Mouse (Mus musculus): Measurements from ENCODE around the gene Gm12845.
"Not testable (repeated sequence)": the region's sequence is repeated elsewhere in the genome, so short reads cannot be mapped to it uniquely, and the experiment has no call there.

Gm12845 gene

DNA sequence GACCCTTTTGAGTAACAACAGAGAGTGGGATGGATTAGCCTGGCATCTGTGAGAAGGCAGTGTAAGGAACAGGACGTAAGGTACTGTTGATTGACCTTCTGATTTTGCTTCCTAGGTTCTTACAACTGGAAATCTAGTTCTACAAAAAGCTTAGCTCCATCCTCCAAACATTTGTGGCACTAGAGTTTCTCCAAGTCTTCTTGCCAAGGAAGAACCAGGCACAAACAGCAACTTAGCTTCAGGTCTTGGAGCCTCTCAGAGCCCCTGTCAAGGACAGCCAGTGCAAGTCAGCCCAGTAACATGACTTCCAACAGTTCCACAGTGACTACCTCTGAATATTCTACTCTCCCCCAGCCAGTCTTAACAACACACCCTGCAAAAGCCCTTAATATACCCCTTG is at the start of gene Gm12845:
TSS of gene Gm12845 (plus strand) at position 301 of the 400 bp plus-strand sequence.
- DNase-seq (ENCODE audit: low spot score) = no peak

DNA sequence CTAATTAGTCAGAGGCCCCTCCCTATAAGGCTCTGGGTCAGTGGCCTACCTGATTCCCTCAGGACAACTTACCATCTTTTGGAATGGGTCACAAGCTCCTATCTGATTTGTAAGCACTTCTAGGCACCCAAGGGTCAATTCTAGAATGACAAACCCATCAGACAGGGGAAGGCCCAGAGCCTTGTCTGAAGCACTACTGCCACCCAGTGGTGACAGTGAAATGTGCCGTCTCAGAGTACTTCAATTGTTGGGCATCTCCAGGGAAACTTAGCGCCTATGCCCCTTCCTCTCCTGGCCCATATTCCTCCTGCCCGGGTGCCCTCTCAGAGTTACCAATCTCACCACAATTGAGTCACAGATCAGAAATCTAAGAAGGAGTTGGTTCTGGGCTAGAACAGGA is 47.3 kb upstream of the Gm12845 start:
- peak; percentile 91 for DNase-seq (ENCODE audit: low spot score)

DNA sequence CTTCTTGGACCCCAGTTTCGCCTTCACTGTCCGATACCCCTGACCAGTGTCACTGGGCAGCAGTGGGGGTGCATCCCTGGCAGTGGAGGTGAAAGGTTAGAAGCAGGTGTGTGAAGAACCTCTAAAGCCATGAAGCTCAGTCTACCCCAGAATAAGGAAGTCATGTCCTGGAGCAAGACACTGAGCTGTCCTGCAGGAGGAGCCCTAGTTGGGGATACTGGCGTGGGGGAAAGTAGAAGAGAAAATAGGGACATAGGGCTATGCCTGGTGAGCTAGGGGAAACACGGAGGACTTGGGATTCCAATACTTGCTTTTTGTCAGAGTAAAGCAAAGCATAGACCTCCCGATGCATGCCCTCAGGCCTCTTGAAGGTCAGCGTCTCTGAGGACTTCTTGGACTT is 43.2 kb upstream of the Gm12845 start:
- DNase-seq (ENCODE audit: low spot score) = no peak

DNA sequence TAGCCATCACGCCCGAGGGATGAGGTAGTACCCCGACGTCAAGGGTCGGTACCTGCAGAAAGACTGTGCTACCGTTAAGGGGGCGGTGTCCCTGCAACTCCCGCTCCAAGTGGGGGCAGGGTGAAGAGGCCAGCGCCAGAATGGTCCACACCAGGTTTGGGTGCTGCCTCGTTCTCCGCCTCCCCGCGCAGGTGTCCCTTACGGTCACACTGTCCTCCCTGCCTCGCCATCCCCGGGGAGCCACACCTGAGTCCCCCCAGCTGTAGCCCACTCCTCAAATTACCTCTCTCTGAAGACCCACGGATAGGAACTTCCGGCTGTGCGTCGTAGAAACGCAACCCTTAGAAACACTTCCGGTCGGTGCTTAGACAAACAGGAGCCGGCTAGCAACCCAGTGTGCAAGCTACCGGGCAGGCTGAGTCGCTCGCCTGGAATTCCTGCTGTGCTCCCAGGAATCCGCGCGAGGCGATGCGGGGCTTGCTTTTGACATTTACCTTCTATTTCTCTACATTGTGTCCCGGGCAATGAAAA is 42.2 kb upstream of the Gm12845 start, which contains the start of gene Dmap1:
TSS of gene Dmap1 (minus strand) at position 343 of the 531 bp plus-strand sequence.
- DNase-seq (ENCODE audit: low spot score) = peak; percentile 91

DNA sequence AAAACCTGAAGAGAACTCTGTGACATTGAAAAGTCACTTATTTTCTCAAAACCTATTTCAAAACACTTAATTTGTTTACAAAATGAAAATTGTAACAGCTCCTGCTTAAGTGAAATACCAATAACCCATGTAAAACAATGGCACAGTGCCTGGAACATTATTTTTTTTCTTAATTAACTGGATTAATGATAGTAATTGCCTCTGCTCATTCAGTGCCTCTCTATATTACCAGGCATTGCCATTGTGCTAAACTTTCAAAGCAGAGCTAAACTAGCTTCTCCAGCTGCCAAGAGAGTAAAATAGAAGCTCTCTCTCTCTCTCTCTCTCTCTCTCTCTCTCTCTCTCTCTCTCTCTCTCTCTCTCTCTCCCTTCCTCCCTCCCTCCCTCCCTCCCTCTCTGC is 41.7 kb upstream of the Gm12845 start:
- no peak for DNase-seq (ENCODE audit: low spot score)

DNA sequence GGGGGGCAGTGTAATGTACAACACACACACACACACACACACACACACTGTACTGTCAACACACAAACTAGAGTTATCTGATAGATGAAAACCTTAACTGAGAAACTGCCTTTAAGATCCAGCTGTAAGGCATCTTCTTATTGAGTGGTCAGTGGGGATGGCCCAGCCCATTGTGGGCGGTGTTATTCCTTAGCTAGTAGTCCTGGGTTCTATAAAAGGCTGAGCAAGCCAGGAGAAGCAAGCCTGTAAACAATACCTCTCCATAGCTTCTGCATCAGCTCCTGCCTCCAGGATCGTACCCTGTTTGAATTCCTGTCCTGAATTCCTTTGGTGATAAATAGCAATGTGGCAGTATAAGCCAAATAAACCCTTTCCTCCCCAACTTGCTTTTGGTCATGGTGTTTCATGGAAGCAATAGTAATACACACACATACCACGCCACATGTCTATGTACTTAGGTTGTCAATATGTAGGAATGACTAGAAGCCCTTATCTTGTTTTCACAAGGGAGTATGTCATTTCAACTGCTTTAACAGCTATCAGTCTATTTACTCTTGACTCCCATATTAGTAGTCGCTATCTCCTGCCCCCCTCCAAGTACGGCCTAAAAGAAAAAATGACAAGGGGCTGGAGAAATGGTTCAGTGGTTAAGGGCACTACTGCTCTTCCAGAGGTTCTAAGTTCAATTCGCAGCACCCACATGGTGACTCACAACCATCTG is 41.0 kb upstream of the Gm12845 start:
- DNase-seq (ENCODE audit: low spot score) = no peak

DNA sequence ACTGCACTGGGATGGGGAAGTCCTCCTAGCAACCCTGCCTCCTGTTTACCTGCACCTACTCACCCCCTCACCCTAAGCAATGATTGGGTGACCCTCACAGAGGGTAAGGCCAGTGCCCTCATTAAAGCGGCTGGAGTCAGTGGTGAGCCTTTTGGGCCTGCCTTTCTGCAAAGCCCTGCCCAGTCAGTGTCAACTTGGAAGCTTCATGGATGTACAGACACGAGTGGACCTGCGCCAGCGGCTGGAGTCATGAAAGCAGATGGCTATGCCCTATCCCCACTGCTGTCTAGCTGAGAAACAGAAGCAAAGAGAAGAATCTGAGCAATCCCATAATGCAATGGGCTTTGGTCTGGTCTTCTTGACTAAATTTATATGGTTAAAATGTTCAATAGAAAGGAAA is 37.9 kb upstream of the Gm12845 start:
- no peak for DNase-seq (ENCODE audit: low spot score)

DNA sequence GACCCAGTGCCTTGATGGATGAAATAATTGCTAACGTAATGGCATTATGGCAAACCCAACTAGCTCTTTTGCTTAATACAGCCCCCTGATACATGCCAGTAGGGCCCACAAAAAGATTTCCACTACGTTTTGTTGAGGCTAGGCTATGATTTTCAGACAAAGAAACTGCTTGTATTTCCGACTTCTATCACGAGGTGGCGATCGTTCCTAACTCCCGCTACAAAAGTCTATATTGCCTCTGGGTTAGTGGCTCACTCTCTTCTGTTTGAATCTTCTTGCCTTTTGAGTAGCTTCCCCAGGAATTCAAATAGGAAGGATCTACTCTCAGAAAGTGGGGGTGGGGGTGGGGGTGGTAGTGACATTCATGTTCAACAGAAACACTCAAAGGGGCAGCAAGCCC is 18.9 kb upstream of the Gm12845 start:
- peak; percentile 73 for DNase-seq (ENCODE audit: low spot score)

DNA sequence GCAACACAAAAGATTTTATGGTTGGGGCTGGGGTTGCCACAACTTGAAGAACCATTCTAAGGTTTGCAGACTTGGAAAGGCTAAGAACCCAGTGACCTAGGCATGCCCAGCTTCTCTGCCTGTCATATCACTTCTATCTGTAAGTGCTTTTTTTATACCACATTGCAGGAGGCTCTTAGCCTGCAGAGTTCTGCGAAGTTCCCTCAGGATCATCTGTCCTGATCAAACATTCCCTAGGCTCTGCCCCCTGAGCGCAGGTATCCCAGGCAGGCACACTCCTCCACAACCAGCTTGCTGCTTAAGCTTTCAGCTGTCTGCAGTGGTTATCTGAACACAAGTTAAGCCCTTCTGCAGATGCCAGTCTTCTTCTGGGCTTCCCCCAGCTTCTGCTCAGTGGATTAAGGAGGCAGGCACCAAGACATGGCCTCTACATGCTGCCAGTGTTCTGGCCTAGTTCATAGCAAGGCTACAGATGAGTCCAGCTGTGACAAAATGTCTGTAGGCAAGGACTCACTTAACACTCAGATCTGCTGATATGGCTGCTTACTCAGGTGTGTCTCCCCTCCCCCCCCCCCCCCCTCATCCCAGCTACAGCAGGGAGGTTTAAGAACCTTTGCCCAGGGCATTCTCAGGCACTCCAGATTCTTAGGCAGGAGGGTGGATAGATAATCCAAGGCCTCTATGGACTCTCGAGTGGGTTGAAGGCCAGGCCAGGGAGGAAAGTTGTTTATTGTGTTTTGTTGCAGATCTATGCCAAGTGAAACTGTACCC is 15.2 kb upstream of the Gm12845 start:
- no peak for DNase-seq (ENCODE audit: low spot score)

DNA sequence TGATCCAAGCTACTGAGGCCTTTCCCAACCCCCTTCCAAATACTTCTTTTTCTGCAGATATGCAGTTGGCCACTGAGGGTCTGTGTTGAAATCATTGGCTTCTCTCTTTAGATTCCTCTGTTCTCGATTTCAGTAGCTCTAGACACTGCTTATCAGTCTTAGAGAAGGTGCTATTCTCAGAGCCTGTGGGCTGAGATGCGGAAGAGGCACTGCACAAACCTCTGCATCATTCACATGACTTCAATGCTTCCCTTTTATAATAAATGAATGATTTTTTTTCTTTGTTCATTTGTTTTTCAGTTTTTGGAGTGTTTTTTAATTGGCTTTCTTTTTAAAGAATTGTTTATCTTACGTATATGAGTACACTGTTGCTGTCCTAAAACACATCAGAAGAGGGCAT is 11.9 kb upstream of the Gm12845 start:
- DNase-seq (ENCODE audit: low spot score) = no peak

DNA sequence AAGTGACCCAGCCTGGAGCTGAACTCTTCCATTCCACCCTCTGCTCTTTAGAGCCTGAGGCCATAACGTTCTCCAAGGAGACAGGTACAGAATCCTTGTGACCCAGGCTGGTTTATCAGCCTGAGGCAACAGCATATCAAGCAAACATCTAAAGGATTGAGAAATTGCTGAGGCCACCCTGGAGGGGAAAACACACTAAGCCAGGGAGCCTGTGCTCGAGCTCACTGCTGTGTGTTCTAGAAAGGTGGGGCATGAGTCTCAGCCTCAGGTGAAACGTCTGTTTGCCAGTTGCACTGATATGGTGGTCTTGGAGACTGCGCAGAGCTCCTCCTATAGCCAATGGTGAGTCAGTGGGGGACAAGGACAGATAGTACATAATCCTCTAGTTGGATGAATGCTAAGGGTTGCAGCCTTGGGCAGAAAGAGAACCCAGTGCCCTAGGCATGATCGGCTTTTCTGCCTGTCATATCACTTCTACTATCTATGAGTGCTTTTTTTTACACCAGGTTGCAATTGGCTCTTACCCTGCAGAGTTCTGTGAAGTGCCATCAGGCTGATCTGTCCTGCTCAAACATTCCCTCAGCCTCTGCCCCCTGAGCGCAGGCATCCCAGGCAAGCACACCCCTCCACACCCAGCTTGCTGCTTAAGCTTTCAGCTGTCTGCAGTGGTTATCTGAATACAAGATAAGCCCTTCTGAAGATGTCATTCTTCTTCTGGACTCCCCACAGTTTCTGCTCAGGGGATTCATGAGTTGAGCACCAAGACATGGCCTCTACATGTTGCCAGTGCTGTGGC is 10.7 kb upstream of the Gm12845 start:
- DNase-seq (ENCODE audit: low spot score) = no peak

DNA sequence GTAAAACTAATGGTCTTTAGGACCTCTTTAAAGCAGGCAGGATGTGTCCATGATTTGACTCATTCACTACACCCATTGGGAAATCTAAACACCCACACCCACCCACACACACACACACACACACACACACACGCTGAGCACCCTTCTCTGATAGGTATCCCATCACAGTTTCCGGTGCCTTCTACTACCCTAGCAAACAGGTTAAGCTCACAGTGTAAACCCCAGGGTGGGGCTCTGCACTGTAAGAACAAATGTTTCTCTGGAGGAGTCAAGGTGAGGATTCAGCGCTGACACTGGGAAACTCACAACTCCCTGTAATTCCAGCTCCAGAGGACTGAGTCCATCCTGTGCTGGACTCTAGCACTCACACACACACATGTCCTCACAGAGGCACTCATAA is 7.7 kb downstream of the Gm12845 start:
- DNase-seq (ENCODE audit: low spot score) = no peak

DNA sequence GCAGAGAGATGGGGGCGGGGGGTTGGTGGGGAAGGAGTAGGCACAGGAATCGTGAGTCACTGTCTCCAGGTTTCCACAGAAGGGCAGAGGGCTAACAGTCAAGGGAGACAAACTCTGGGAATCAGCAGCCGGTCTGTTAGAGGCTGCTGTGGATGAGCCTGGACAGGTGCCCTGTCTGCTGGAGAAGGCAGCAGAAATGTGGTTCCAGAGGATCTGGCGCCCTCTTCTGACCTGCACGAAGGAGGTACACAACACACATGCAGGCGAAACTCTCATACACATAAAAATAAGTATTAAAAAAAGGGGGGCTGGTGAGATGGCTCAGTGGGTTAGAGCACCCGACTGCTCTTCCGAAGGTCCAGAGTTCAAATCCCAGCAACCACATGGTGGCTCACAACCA is 13.3 kb downstream of the Gm12845 start:
- peak; percentile 57 for DNase-seq (ENCODE audit: low spot score)

DNA sequence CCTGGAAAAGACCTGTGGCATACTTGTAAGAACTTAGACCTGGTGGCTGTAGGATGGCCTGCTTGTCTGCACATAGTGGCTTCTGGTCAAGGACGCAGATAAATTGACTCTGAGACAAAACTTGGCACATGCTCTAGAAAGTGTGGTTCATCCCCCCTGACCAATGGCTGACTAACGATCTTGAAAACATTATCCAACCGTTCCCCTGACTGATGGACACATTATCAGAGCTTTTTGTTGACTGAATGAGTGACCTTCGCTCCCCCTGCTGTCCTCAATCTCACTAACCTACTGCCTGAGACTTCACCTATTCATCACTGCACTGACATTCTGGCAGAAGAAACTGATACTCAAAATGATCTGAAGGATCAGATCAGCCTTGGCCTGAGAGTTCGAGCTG is 28.3 kb downstream of the Gm12845 start:
- not testable (repeated sequence) for DNase-seq (ENCODE audit: low spot score)

DNA sequence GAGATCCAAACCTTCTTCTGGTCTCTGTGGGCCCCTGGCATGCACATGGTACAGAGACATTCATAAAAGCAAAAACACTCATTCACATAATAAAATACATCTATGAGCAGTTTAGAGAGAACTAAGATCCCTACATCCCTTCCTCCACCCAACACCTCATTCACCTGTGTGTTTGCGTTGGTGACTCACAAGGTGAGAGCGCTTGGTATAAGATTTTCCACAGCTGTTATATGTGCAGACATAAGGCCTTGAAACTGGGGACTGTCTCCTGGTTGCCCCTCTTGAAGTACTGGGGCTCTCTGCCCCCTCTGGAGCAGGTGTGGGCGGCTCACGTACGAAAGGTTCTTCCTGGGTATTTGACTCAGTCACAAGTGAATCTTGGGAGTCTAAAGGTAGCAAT is 35.9 kb downstream of the Gm12845 start:
- DNase-seq (ENCODE audit: low spot score) = no peak

DNA sequence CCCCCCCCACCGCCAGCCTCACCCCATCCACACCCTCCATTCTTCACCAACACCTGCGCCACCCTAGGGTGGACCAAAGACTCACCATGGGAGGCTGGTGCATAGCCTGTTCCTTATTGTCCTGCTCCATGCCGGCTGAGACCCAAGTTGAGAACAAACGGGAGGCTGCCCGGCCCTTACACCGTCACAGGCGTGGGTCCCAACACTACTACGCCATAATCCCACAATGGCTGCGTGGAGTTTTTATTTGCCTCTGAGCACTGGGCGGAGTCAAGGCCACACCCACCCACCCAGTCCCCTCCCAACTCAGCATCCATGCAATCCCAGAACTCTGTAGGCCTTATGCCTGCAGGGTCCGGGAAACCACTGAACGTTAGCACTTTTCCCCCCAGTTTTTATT is 41.2 kb downstream of the Gm12845 start, which contains the start of gene Klf17:
TSS of gene Klf17 (minus strand) at position 233 of the 400 bp plus-strand sequence.
- DNase-seq (ENCODE audit: low spot score) = no peak

DNA sequence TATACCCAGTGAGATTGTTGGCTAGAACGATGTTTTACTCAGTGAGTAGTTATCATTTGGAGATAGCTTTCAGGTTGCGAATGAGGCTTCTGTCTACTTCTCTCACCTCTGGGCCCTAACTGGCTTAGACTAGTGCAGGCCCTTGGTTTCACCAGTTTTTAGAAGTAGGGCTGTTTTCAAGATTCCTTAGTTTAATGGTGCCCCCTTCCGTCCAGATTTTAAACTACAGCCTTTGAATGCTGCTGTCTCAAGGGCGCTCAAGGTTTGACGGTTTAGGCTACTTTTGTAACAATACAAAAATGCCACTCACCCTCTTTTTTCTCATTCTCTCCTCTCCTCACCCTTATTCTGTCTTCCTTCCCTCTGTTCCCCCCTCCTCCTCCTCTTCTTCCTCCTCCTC is 46.7 kb downstream of the Gm12845 start:
- DNase-seq (ENCODE audit: low spot score) = peak; percentile 71

DNA sequence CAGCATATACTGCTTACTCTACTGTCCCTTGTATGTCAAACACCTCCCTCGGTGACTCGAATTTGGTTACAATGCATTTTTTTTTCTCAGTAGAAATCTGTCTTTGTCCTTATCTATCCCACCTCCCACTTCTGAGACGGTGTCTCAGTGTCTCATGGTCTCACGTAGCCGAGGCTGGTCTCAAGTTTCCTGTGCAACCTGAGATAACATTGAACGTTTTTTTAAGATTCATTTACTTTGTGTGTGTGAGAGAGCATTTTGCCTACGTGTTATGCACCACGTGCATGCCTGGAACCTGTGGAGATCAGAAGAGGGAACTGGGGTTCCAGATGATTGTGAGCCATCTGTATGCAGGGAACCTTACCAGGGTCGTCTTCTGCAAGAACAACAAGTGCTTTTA is 48.7 kb downstream of the Gm12845 start:
- DNase-seq (ENCODE audit: low spot score) = no peak

Data from embryo, embryonic 10 days (tissue).